ENCODE assay signal across 15 mouse cellular contexts in genomic region chr2:77454341-77454937, GRCm38 (mm10).
DNase-seq lines count a peak whose midpoint lies in the region; ATAC-seq lines count a peak whose summit lies in the region.
"Had no signal": no experiment of that assay in that cellular context is flagged by ENCODE, and none has a peak within 500 bp of the region (broad histone marks: within the 10 kb centered on the region; RNA-seq: fewer than 3 reads in every experiment).

No protein-coding gene starts in this region.

- H3K4me2 ChIP-seq in liver, embryonic 16.5 days (ENCODE audit: low read depth, low read length), result no peak overlapping the region
- H3K4me2 ChIP-seq: forebrain, embryonic 12.5 days; neural tube, embryonic 12.5 days had no signal

- H3K4me1 ChIP-seq in liver, embryonic 16.5 days (ENCODE audit: control insufficient read depth, low read depth, low read length), result no peaks in the 10 kb centered on the region
- H3K4me1 ChIP-seq: forebrain, embryonic 12.5 days; neural tube, embryonic 12.5 days had no signal

- no peaks in the 10 kb centered on the region for H3K9me3 ChIP-seq in liver, embryonic 16.5 days (replicated peaks; ENCODE audit: control insufficient read depth, low read length)
- H3K9me3 ChIP-seq: forebrain, embryonic 12.5 days; neural tube, embryonic 12.5 days had no signal

- no peaks in the 10 kb centered on the region for H3K27me3 ChIP-seq in liver, embryonic 16.5 days (ENCODE audit: control insufficient read depth, insufficient read depth, low read depth, low read length)
- H3K27me3 ChIP-seq: forebrain, embryonic 12.5 days; neural tube, embryonic 12.5 days had no signal

- H3K9ac ChIP-seq in liver, embryonic 16.5 days (ENCODE audit: low read depth, low read length), result no peak overlapping the region
- H3K9ac ChIP-seq: forebrain, embryonic 12.5 days; neural tube, embryonic 12.5 days had no signal

- H3K27ac ChIP-seq in liver, embryonic 16.5 days (ENCODE audit: low read length), result no peak overlapping the region
- H3K27ac ChIP-seq: forebrain, embryonic 12.5 days; neural tube, embryonic 12.5 days had no signal

- 27% methylated on average over 7 of the region's 7 CpGs for WGBS in liver, embryonic 16.5 days (ENCODE audit: insufficient replicate concordance)

- peak; percentile 17 to 30 for DNase-seq in adrenal gland, postnatal 36 days
- DNase-seq in adrenal gland, adult 18-20 months (ENCODE audit: low spot score in 2 of 2), result no peak
- DNase-seq in liver, result no peak
- DNase-seq in heart, postnatal 14 days, result peak; percentile 9 to 11
- no peak for DNase-seq in embryo, embryonic 9.5 days (ENCODE audit: extremely low spot score)
- DNase-seq: cerebellum, adult 18-20 months; kidney, adult 11 months; kidney, postnatal 25 days; thymus, adult 2 months had no signal

- ATAC-seq in liver, embryonic 16.5 days (ENCODE audit: low read depth), result 0 out of 2 replicates have a peak, but pooled peaks have one; percentile 24
- ATAC-seq in megakaryocyte progenitor cell, adult 5-6 weeks (replicated peaks; ENCODE audit: poor library complexity), result peak; percentile 71
- no peak for ATAC-seq in megakaryocyte-erythroid progenitor cell, adult 5-6 weeks (replicated peaks; ENCODE audit: low FRiP score, low TSS enrichment, poor library complexity, severe bottlenecking)
- ATAC-seq: hindbrain, embryonic 16.5 days had no signal

- H3K36me3 ChIP-seq in liver, embryonic 16.5 days (ENCODE audit: control insufficient read depth, insufficient read depth), result no peaks in the 10 kb centered on the region
- H3K36me3 ChIP-seq: forebrain, embryonic 12.5 days; neural tube, embryonic 12.5 days had no signal

- intact Hi-C loops in heart, postnatal 14 days (cut with DNase I), result no loop called here

- no peak overlapping the region for H3K4me3 ChIP-seq in liver, embryonic 16.5 days (ENCODE audit: low read depth, low read length)
- H3K4me3 ChIP-seq: forebrain, embryonic 12.5 days; neural tube, embryonic 12.5 days had no signal

Comparison
In these comparisons a context has a peak if more than half of its experiments do, and no peak if none do; other contexts are left out.
1. DNase-seq: peak in adrenal gland, postnatal 36 days (2 of 2) and heart, postnatal 14 days (2 of 2); none in adrenal gland, adult 18-20 months (0 of 2), liver (single experiment) and embryo, embryonic 9.5 days (single experiment).